Mouse (Mus musculus): Measurements from ENCODE around the gene Wnt9a. TPM values are rescaled to one million over a fixed set of nuclear protein-coding genes. Genes with fewer than 3 reads are reported as not detected.
A peak's percentile ranks its signal among the peaks of the same experiment; 100 is the strongest.
"Not testable (repeated sequence)": the region's sequence is repeated elsewhere in the genome, so short reads cannot be mapped to it uniquely, and the experiment has no call there.

Wnt9a gene
- total RNA-seq, 2 experiments from 2014 or later = 8.8 to 9.8 TPM

GRCm38 (mm10) chr11:59330560-59330959 lies 23.8 kb downstream of the Wnt9a start:
- intact Hi-C loops (cut with DNase I; ENCODE audit: low total_unique reads) = no loop called here
- peak; percentile 79 for DNase-seq

- intact Hi-C loops (cut with DNase I; ENCODE audit: low total_unique reads) = no loop called here
- DNase-seq = no peak
Measured at GRCm38 (mm10) chr11:59331167-59331869, 24.6 kb downstream of the Wnt9a start.

- no peak for DNase-seq
- intact Hi-C loops (cut with DNase I; ENCODE audit: low total_unique reads) = no loop called here
Measured at GRCm38 (mm10) chr11:59332938-59333337, 26.2 kb downstream of the Wnt9a start.

- intact Hi-C loops (cut with DNase I; ENCODE audit: low total_unique reads) = no loop called here
- peak; percentile 56 for DNase-seq
Measured at GRCm38 (mm10) chr11:59335150-59335549, 28.4 kb downstream of the Wnt9a start.

GRCm38 (mm10) chr11:59335942-59336341 lies 29.2 kb downstream of the Wnt9a start:
- intact Hi-C loops (cut with DNase I; ENCODE audit: low total_unique reads) = no loop called here
- DNase-seq = no peak

- intact Hi-C loops (cut with DNase I; ENCODE audit: low total_unique reads) = no loop called here
- no peak for DNase-seq
Measured at GRCm38 (mm10) chr11:59336381-59336780, 29.7 kb downstream of the Wnt9a start.

GRCm38 (mm10) chr11:59337955-59338735 lies 31.4 kb downstream of the Wnt9a start:
- DNase-seq = no peak
- intact Hi-C loops (cut with DNase I; ENCODE audit: low total_unique reads) = no loop called here

- DNase-seq = no peak
- intact Hi-C loops (cut with DNase I; ENCODE audit: low total_unique reads) = no loop called here
Measured at GRCm38 (mm10) chr11:59338736-59339120, 32.0 kb downstream of the Wnt9a start.

- no peak for DNase-seq
- intact Hi-C loops (cut with DNase I; ENCODE audit: low total_unique reads) = no loop called here
Measured at GRCm38 (mm10) chr11:59342956-59343355, 36.2 kb downstream of the Wnt9a start.

- intact Hi-C loops (cut with DNase I; ENCODE audit: low total_unique reads) = no loop called here
- peak; percentile 80 for DNase-seq
Measured at GRCm38 (mm10) chr11:59346166-59346910, 39.6 kb downstream of the Wnt9a start.

- intact Hi-C loops (cut with DNase I; ENCODE audit: low total_unique reads) = no loop called here
- no peak for DNase-seq
Measured at GRCm38 (mm10) chr11:59350326-59350725, 43.6 kb downstream of the Wnt9a start.

GRCm38 (mm10) chr11:59354793-59355192 lies 48.1 kb downstream of the Wnt9a start:
- intact Hi-C loops (cut with DNase I; ENCODE audit: low total_unique reads) = no loop called here
- no peak for DNase-seq

GRCm38 (mm10) chr11:59356874-59357289 lies 50.2 kb downstream of the Wnt9a start:
- intact Hi-C loops (cut with DNase I; ENCODE audit: low total_unique reads) = no loop called here
- DNase-seq = no peak

- intact Hi-C loops (cut with DNase I; ENCODE audit: low total_unique reads) = no loop called here
- DNase-seq = no peak
Measured at GRCm38 (mm10) chr11:59361291-59361690, 54.6 kb downstream of the Wnt9a start.

GRCm38 (mm10) chr11:59364007-59364406 lies 57.3 kb downstream of the Wnt9a start:
- intact Hi-C loops (cut with DNase I; ENCODE audit: low total_unique reads) = no loop called here
- no peak for DNase-seq

GRCm38 (mm10) chr11:59364417-59364816 lies 57.7 kb downstream of the Wnt9a start:
- peak; percentile 57 for DNase-seq
- intact Hi-C loops (cut with DNase I; ENCODE audit: low total_unique reads) = no loop called here

- DNase-seq = no peak
- intact Hi-C loops (cut with DNase I; ENCODE audit: low total_unique reads) = no loop called here
Measured at GRCm38 (mm10) chr11:59366031-59366430, 59.3 kb downstream of the Wnt9a start.

- intact Hi-C loops (cut with DNase I; ENCODE audit: low total_unique reads) = no loop called here
- DNase-seq = no peak
Measured at GRCm38 (mm10) chr11:59366633-59367032, 59.9 kb downstream of the Wnt9a start.

GRCm38 (mm10) chr11:59367955-59368354 lies 61.2 kb downstream of the Wnt9a start:
- intact Hi-C loops (cut with DNase I; ENCODE audit: low total_unique reads); DNase-seq: not testable (repeated sequence)

GRCm38 (mm10) chr11:59369848-59370247 lies 63.1 kb downstream of the Wnt9a start:
- no peak for DNase-seq
- intact Hi-C loops (cut with DNase I; ENCODE audit: low total_unique reads) = no loop called here

All from gastrocnemius, postnatal 14 days (tissue).